Mouse (Mus musculus) urinary bladder, postnatal 14 days (tissue): Measurements from ENCODE around the gene Dcun1d4.
"Not testable (repeated sequence)": the region's sequence is repeated elsewhere in the genome, so short reads cannot be mapped to it uniquely, and the experiment has no call there.

Experiments used
- DNase-seq: peaks from one replicate; pipeline ENCODE4 v3.0.0; 2021; ENCODE audit warnings: low spot score

The Dcun1d4 gene

GRCm38 (mm10) chr5:73547252-73547651 is 66.5 kb downstream of the Dcun1d4 start:
- DNase-seq: no peak

DNA sequence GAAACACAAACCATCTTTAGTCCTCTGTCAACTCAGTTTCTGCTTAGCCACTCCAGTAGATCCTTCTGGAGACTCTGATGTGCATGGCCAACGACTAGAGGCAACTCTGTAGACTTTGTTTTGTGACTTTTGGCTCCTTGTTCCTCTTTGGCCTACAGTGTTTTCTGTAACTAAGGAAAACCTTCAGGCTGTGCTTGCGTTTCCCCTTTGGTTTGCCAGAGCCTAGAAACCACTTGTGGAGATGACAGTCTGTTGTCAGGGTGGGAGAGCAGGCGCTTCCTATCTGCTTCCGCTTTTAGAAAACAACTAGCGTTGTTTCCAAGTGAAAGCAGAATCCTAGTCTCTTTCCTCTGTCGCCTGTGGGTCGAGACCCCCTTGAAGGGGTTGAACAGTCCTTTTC is 67.4 kb downstream of the Dcun1d4 start:
- DNase-seq: no peak

DNA sequence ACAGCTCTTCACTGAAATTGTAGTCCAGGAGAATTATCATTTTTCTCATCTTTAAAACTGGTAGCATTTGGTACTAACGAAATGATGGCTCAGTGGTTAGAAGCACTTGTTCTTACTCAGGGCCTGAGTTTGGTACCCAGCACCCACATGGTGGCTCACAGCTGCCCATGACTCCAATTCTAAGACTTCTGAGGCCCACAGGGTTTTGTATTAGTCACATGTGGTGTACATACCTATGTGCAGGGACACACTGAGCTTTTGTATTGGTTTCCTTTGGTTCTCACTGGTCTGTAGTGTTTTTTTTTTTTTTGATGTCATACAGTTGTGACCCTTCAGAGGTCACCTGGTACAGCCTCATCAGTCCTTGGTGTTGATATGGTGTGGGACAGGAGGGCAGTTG is 68.0 kb downstream of the Dcun1d4 start:
- DNase-seq: no peak

- DNase-seq: no peak
Measured at GRCm38 (mm10) chr5:73551836-73552235, 71.0 kb downstream of the Dcun1d4 start.

DNA sequence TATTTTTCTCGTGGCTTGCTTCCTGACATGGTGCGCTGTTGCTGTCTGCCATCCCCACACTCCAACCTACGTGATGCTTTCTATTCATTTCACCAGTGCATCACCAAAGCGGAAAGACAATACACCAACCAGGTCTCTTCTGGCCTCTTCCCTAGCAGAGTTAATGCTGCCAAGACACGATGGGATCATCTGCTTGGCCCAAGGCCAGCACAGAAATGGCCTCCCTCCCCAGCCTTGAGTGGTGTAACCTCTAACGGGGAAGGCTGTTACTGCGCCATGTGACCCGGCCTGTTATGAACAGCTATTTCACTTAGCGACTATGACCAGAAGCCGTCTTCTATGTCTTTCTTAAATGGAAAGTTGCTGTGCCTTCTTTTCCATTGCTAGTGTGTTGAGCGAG is 73.1 kb downstream of the Dcun1d4 start:
- no peak for DNase-seq

- no peak for DNase-seq
Measured at GRCm38 (mm10) chr5:73555096-73555852, 74.5 kb downstream of the Dcun1d4 start.

DNA sequence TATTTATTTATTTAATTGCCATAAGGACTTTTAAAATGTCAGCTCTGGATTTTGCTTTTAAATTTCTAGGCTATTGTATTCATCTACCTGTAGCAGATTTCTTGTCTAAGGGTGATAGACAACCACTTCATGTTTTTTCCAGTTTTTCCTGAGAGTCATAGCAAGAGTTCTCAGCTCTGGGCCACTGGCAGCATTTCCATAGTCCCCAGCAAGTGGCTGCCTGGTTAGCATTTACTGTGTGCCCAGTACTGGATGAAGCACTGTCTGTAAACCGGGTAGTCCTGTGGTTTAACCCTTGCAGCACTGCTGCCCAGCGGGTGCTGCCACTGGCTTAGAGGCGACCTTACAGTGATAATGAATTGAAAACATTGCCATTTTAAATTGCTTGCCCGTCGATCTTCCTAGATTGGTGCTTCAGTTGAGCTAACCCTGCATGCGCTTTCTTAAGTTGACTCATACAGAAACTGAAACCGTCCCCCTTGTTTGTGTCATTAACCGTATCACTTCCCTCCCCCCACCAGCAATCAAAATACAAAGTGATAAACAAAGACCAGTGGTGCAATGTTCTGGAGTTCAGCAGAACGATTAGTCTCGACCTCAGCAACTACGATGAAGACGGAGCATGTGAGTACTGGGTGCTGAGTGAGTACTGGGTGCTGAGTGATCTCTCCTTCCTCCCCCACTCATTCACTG is 76.1 kb downstream of the Dcun1d4 start:
- no peak for DNase-seq

DNA sequence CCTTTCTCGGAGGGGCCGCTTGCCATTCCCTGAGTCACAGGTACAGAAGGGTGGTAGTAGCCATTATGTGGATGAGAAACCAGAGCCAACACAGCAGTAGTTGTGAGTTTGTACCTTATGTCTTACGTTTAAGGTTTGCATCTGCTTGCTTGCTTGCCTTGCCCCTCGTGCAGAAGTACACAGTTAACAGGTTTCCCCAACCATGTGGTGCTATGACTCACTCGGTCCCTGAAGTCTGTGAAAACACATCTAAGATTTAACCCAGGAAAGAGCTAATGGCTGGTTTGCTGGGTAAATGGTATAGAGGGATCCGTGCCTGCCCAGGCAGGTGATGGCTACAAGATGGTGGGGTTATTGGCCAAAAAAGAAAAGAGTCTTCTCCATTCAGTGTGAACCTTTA is 78.0 kb downstream of the Dcun1d4 start:
- DNase-seq: no peak

DNA sequence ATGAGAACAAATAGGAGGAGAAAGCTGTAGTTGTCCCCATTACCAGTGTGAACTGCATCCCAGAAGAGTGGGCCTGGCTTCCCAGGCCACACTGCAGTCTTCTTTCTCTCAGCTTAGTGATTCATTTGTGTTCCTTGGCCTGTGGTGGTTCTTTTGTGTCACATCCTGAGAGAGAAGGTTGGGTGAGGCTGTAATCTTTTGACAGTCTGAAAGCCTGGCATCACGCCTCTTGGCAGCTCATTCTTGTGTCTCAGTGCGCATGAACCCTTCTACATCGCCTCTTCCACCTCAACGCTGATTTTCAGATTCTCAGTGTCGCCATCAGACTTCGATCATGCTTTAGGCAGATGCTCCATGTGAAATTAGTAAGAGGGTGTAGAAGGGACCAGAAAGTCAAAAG is 83.2 kb downstream of the Dcun1d4 start:
- no peak for DNase-seq

DNA sequence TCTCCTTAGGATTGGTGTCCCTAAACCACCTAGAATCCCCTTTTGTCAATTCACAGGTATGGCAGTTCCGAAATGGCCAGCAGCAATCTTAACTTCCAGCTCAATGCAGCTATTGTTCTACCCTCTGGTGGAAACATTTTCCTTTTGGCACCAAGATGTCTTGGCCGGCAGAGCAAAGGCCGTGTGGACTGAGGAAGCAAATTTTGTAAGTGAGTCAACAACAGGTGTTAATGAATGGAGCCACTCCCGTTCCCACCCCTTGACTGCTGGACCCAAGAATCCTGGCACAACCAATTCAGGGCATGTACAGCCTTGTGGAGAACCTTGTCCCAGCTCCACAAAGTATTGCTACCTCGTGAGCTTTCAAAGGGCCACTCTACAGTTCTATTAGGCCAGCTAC is 85.3 kb downstream of the Dcun1d4 start:
- no peak for DNase-seq

GRCm38 (mm10) chr5:73566892-73567291 is 86.1 kb downstream of the Dcun1d4 start:
- no peak for DNase-seq

DNA sequence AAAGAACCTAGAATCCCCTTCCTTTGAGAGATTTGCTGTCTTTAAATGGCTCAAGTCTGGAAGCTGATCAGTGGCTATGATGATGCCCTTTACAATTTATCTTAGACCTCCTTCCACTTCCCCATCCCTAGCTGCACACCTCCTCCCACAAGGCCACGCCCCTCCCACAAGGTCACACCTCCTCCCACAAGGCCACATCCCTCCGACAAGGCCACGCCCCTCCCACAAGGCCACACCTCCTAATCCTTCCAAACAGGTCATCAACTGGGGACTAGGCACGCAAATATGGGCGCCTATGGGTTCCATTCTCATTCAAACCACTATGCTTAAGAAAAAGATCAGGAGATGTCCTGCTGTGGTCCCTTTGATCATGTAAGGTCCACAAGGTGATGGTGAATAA is 88.4 kb downstream of the Dcun1d4 start:
- no peak for DNase-seq

- no peak for DNase-seq
Measured at GRCm38 (mm10) chr5:73571395-73572156, 90.8 kb downstream of the Dcun1d4 start.

DNA sequence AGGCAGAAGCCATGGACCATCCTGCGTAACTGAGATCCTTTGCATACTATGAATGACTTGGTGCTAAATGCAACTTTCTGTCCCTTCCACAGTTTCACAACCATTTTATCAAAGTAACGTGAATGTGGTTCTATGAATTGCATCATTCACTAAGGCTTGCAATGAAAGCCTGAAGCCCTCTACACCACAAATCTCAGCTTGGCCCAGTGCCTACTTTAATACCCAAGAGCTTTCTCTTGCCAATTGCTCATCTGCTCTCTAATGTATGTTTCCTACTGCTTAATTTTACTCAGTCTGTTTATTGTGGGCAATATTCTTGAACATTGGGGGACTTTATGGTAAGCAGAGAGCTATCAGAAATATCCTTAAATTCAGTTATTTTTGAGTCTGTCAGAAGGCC is 92.0 kb downstream of the Dcun1d4 start:
- no peak for DNase-seq

GRCm38 (mm10) chr5:73573789-73574188 is 93.0 kb downstream of the Dcun1d4 start:
- no peak for DNase-seq

GRCm38 (mm10) chr5:73574616-73575015 is 93.8 kb downstream of the Dcun1d4 start:
- no peak for DNase-seq

GRCm38 (mm10) chr5:73576708-73577107 is 95.9 kb downstream of the Dcun1d4 start:
- no peak for DNase-seq

- no peak for DNase-seq
Measured at GRCm38 (mm10) chr5:73578131-73578530, 97.3 kb downstream of the Dcun1d4 start.

DNA sequence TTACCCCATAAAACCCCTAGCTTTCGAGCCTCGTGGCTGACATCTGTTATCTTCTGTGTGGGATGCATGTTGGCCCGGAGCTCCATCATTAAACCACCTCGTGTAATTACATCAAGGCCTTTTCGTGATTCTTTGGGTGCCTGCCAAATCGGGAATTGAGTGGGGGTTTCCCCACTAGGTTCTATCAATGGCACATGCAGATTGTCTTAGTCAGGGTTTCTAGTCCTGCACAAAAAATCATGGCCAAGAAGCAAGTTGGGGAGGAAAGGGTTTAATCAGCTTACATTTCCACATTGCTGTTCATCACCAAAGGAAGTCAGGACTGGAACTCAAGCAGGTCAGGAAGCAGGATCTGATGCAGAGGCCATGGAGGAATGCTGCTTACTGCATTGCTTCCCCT is 103.2 kb downstream of the Dcun1d4 start:
- not testable (repeated sequence) for DNase-seq

DNA sequence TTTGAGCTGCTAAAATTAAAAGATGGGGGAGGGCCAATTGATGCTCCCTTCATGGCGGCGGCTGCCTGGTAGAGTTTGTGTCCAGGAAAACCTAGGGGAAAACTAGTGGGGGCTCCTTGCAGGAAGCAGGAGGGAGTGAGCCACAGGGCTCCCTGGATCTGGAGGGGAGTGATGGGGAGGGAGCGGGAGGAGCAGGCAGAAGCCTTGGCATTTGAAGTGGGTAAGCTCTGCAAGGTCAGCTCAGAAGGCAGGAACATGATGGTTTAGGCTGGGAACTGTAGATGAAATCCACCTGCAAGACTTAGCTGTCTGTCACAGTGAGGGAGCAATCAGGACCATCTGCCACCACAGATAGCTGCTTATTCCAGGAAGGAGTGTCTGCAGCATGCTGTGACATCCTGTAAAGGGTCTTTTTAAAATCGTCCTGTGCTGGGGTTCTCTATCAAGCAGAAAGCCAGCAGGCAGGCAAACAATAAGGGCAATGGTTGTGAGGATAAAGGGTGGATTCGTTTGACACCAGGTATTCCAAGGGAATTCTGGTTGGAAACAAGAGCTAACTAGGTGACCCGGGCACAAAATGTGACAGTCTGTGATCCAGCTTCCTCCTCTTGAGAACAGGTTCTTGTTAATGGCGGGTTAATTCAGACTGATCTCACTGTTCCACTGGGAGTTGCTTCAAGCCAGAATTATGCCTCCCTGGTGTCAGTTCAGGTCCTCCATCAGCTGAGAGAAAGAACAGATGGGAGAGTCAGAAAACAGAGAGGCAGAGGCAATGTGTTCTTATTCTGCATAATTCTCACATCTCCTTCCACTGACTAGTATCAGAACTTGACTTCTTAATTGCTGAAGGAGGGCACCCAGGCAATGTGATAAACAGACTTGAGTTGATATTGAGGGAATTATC is 104.7 kb downstream of the Dcun1d4 start:
- DNase-seq: no peak

DNA sequence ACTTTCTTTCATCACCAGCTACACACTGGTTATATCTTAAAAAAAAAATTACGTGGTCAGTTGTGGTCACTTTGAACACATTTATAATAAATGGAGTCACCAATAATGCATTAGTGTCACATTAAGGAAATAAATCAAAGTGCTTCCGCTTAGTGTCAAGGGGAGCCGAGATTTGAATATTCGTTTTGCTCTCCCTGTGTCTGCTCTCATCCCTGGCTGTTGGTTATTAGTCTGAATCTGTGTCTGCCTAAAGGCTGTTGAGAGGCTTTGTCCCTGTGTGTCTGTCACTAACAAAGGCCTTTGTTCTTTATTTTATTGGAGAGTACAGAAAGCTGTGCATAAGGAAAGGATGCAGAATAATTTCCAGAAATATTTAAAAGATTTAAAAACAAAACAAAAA is 105.8 kb downstream of the Dcun1d4 start:
- DNase-seq: no peak

- DNase-seq: no peak
Measured at GRCm38 (mm10) chr5:73587119-73587518, 106.3 kb downstream of the Dcun1d4 start.
